Mouse (Mus musculus) heart, postnatal 4 days (tissue): ENCODE measurements at regions not wholly inside any gene's neighbourhood (a gene's known extent, or its start where the extent isn't known, plus 50 kb on each side); places are given as distances from the start of the nearest gene placed in this dataset.

Experiments
- DNase-seq: peaks from one replicate; pipeline ENCODE4 v3.0.0; 2021

DNA sequence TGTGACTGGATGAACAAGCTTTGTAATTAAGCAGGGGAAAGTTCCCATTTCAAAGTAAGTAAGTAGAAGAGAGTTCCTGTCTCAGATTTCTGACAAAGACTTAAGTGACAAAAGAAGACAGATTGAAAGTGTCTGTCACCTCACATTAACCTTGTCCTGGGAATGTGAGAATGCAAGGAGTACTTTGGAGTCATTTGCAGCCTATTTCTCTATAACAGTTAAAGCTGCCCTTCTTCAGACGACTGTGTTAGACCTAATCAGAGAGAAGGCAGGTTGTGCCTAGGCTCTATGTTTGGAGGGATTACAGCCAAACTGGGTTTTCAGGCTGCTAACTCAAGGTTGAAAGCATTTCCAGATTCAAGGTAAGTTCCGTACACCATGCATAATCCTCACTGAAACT, 446.5 kb downstream of the Pdgfc start:
- DNase-seq, result no peak

GRCm38 (mm10) chr3:81483363-81483762, 447.1 kb downstream of the Pdgfc start:
- DNase-seq, result peak; percentile 6

DNA sequence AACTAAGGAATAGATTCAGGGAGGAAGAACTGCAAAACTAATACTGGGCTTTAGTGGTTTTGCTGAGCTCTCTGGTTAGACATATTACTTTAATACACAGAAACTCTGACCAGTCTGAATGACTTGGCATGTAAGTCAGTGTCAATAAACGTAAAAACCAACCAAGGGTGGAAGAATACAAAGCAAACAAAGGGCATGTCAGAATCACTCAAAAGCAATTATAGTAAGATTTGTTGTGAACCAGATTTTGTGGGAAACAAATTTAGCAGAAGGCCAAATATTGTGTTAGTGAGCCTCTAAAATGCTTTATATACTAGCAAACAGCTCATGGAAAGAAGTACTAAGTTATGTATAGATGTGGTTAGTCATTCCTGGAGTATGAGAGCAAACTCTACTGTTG, 427.1 kb upstream of the Ctso start:
- DNase-seq, result no peak

DNA sequence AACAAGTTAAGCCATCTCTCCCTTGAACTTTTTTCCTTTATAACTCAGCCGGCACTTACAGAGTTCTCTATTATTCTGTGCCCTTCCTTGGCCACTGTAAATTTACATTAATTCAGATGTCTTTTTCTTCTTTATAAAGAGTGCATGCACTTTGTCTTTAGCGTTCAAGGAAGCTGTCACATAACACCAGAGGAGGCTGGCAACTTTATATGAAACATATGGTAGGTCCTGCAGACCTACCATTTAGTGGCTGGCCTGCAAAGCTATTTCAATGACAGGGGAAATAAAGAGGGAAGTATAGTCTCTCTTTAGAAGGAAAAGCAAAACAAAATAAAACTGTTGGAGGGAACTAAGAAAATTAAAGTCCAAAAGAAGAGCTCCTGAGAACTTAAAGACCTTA, 423.8 kb upstream of the Ctso start:
- DNase-seq, result no peak

GRCm38 (mm10) chr3:81521804-81522203, 410.6 kb upstream of the Ctso start:
- DNase-seq, result no peak

DNA sequence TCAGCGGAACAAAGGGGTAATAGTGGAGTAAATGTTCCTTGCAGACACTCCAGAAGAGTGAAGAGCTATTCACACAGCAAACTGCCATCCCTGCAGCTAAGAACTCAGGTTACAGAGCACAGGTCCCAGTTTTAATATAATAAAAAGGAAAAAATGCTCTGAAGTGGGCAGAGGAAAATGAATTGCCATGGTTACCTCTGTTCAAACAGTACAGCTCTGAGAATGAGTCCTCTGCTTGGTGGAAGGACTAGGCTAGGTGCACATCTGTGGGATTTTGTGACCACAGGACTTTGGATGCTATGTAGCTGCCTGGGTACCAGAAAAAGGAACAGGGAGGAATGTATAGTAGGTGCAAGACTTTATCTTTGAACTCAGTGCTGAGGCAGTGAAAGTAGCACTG, 401.5 kb upstream of the Ctso start:
- no peak for DNase-seq

- DNase-seq, result no peak
These were observed 396.8 kb upstream of the Ctso start for GRCm38 (mm10) chr3:81535448-81536205.

GRCm38 (mm10) chr3:81554773-81555172, 377.6 kb upstream of the Ctso start:
- DNase-seq, result no peak

GRCm38 (mm10) chr3:81562610-81563258, 369.7 kb upstream of the Ctso start:
- DNase-seq, result no peak

- no peak for DNase-seq
These were observed 368.3 kb upstream of the Ctso start for GRCm38 (mm10) chr3:81563858-81564756.

GRCm38 (mm10) chr3:81564757-81565063, 367.7 kb upstream of the Ctso start:
- DNase-seq, result no peak

DNA sequence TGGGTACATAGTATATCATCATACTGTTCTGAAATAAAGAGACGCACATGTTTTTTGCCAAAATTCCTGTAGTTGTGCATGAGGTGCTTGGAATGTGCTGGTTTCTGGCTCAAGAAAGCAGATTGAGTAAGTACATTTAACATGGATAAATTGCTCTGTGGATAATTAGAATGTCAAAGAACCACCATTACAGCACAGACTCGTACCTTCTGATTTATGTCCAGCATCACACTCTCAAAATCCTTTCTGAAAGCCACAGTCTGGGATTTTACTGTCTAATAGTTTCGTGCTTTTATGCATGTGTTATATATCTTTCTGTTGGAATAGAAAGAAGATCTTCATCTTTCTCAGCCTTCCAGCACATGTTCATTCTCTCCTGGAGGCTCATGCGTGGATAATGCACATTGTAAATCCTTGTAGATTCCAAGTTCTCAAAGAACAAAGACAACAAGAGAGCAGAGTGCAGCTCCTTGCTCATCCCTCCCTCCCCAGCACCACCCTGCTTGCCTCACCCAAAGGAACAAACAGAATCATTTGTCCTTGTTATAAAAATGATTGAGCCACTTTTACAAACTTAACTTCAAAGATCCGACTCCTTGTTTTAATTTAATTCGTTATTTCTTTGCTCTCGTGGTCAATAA, 348.9 kb upstream of the Ctso start:
- DNase-seq, result no peak

DNA sequence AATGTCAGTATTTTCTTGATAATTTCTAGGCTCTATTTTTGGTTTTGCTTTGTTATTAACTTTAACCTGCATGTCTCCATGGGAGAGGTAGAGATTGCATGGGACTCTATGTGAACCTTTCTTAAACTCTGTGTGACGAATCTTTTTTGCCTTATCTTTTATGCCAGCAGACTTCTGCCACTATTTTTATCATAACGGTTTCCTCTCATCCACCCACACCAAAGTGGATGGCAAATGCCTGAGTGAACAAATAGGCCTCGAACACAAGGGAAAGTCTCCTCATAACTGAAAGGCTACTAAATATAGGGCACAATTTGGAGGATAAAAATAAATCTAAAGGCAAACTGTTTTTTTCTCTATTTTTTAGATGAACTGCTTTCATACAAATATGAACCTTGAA, 343.3 kb upstream of the Ctso start:
- DNase-seq, result no peak

- no peak for DNase-seq
These were observed 303.2 kb upstream of the Ctso start for GRCm38 (mm10) chr3:81629157-81629556.

- no peak for DNase-seq
These were observed 273.9 kb upstream of the Ctso start for GRCm38 (mm10) chr3:81658490-81658889.

DNA sequence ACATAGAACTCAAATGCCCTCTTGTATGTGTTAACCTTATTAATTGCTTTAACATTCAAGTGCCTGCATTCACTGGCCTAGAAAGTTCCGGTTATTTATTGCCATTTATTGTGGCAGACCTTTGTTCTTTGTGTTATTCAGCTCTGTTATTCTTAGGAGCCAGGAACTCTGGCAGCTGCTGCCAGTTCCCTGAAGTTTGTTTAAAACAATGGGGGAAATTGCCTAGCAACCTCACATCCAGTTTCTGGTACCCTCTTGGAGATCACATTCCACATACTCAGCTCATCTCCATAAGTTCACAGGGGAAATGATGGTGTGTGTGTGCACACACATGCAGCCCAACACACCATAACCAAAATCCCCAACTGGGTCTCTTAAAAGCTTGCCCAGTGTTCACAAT, 270.8 kb upstream of the Ctso start:
- no peak for DNase-seq

DNA sequence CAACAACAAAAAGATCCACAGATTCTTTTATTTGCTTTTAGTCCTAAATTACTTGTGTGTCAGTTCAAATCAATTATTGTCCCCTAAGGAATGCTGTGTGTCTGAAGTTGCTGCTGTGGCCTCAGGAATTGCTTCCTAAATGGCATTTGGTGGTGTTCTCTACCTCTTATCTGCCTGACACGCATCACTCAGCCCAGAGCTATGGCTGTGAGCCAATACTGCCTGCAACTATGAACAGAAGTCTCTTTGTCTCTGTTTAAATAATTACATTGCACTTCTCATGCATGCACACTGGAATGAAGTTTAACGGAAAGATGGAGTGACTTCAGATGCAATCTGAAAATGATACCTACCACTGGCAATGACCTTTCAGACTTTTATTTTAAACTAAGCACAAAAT, 266.1 kb upstream of the Ctso start:
- DNase-seq, result peak; percentile 58

DNA sequence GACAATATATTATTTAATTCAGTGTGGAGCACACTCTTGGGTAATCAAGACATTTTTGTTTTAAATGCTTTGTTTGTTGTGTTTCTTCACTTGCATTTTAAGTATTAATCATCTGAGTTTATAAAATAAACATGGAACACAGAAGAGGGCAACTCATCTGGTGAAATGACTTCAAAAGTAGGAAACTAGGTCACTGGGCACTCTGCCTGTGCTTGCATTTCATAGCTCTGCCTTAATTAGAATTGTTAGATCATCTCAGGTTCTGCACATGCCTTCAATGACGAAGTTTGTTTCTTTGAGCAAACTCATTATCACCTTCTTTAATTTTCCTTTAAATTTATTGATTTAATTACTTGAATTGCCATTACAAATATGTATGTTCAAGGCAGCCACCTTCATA, 255.8 kb upstream of the Ctso start:
- DNase-seq, result no peak

DNA sequence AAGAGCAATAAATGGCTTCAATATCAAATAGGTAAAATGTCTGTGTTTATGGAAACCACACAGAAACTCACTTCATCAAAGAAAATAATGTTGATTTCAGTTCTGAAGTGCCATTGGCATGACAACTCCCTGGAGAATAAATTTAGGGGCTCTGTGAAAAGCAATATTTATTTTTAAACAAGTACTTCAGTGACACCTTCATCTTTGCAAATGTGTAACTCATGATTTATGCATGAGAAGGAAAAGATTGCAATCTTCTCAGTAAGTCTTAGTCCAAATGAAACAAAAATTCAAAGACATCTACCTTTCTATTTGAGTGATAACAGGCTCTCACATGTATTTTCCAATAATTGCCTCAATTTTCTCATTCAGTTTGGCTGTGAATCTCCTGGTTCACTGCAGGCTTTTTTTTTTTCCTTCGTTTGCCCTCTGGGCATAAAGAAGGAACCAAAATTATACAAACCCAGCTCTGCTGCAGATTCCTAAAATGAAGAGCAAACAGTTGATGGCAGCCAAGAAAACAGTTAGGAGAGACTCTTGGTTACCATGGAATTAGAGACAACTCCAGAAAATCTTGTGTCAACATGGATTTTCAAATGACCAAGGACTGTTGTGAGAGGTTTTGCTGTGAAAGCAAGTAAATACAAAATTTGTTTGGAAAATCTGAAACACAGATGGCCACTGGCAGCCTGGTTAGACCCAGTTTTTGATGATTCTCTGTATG, 230.3 kb upstream of the Ctso start:
- no peak for DNase-seq

DNA sequence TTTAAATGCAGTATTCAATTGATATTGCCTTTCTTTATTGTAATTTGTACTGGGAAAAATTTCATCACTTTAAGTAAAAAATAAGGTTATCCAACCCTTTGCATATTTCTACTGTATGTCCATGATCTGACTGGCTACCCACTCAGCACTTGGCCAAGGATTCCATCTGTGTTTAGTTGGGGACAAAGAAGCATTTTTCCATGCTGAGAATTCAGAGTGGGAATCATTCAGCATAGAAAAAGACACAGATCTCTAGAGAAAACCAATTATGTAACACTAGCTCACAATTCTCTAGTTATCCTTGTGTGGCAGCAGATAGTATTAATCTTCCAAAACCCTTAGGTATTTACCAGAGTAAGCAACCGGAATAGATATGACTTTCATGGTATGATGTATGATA, 213.5 kb upstream of the Ctso start:
- DNase-seq, result no peak

DNA sequence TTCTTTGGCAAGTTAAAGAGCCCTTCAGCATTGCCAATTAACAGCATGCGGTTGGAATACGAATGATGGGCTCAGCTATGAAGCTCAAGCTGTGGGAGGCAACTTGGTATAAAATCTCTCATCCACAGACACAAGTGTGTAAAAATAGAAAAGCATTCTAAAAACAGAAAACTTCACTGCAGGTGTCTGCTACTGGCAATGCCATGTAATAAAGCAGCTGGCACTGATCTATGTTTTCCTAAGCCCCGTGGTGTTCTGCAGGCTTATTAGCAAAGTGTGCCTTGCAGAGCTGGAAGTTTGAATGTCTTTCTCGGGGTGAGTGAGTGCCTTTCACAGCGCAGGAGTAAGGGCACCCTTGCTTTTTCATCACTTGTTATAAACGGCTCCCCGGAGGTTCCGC, 196.9 kb upstream of the Ctso start:
- DNase-seq, result no peak

DNA sequence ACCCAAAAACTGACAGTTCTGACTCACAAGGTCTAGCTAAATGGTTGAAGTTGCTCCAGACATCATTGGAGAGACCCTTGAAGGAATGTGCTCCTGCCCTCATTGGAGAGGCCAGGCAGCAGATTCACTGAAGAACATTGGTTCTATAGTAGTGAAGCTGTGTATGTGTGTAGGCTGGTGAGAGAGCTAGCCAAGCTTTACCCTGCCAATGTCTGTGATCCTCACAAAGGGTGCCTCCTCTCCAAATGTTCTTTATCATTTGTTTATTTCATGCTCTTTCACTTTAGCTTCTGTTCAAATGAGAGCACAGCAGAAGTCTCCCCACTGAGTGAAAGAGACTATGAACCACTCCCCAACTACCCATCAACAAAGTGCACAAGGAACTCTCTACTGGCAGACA, 195.6 kb upstream of the Ctso start:
- DNase-seq, result no peak
